In genomic region chr1:82320456-82320855, GRCm38 (mm10) we compare ENCODE assay signal across 9 mouse cellular contexts. TPM values are rescaled to one million over a fixed set of nuclear protein-coding genes. Genes with fewer than 3 reads are reported as not detected.
DNase-seq lines count a peak whose midpoint lies in the region; ATAC-seq and TF ChIP-seq lines count a peak whose summit lies in the region.
"Had no signal": no experiment of that assay in that cellular context is flagged by ENCODE, and none has a peak within 500 bp of the region (broad histone marks: within the 10 kb centered on the region; RNA-seq: fewer than 3 reads in every experiment).

No protein-coding gene starts in this region.

- H3K27ac ChIP-seq in lung, embryonic 14.5 days (ENCODE audit: low read depth) = no peak overlapping the region
- H3K27ac ChIP-seq in forebrain, postnatal 0 days (ENCODE audit: low read depth, low read length) = 0 out of 2 replicates have a peak overlapping the region, but pooled peaks have one; percentile 22
- H3K27ac ChIP-seq: limb, embryonic 13.5 days; stomach, postnatal 0 days had no signal

- DNase-seq in lung, embryonic 14.5 days = peak; percentile 11
- no peak for DNase-seq in lung, adult 18-20 months
- peak; percentile 60 for DNase-seq in forebrain, postnatal 0 days
- DNase-seq in layer of hippocampus, postnatal 14 days (ENCODE audit: low spot score in 2 of 2) = peak; percentile 63 to 76
- DNase-seq in right cerebral cortex, postnatal 14 days = peak; percentile 10
- no peak for DNase-seq in adipocyte (ENCODE audit: low spot score)
- DNase-seq in heart, adult 11 months = no peak

- H3K4me1 ChIP-seq in lung, embryonic 14.5 days (ENCODE audit: insufficient read depth) = peaks cover 4% of the 10 kb centered on the region; the same call in 1 of the 2 replicates
- H3K4me1 ChIP-seq in forebrain, postnatal 0 days (ENCODE audit: insufficient read depth) = peaks cover 12% of the 10 kb centered on the region; the same call in 1 of the 2 replicates

- no peak overlapping the region for H3K4me2 ChIP-seq in lung, embryonic 14.5 days
- peak overlapping the region; percentile 13; the same call in 1 of the 2 replicates for H3K4me2 ChIP-seq in forebrain, postnatal 0 days (ENCODE audit: low read depth)
- H3K4me2 ChIP-seq: limb, embryonic 13.5 days had no signal

- H3K4me3 ChIP-seq in lung, embryonic 14.5 days (ENCODE audit: low read depth, low read length) = no peak overlapping the region
- H3K4me3 ChIP-seq in forebrain, postnatal 0 days (ENCODE audit: low read depth, low read length) = no peak overlapping the region
- H3K4me3 ChIP-seq: limb, embryonic 13.5 days had no signal

- no peaks in the 10 kb centered on the region for H3K36me3 ChIP-seq in lung, embryonic 14.5 days (ENCODE audit: insufficient read depth)
- H3K36me3 ChIP-seq in forebrain, postnatal 0 days (ENCODE audit: insufficient read depth) = no peaks in the 10 kb centered on the region
- H3K36me3 ChIP-seq: limb, embryonic 13.5 days had no signal

- no peak for ATAC-seq in lung, embryonic 14.5 days (ENCODE audit: insufficient read depth)
- ATAC-seq in forebrain, postnatal 0 days = no peak

- no peak overlapping the region for H3K9ac ChIP-seq in lung, embryonic 14.5 days
- H3K9ac ChIP-seq in forebrain, postnatal 0 days = no peak overlapping the region
- H3K9ac ChIP-seq: limb, embryonic 13.5 days had no signal

- no peaks in the 10 kb centered on the region for H3K9me3 ChIP-seq in lung, embryonic 14.5 days (ENCODE audit: low read depth, low read length)
- no peaks in the 10 kb centered on the region for H3K9me3 ChIP-seq in forebrain, postnatal 0 days (ENCODE audit: low read length)
- H3K9me3 ChIP-seq: limb, embryonic 13.5 days had no signal

- 61% methylated on average over 6 of the region's 6 CpGs for WGBS in lung, embryonic 14.5 days
- 36% methylated on average over 6 of the region's 6 CpGs for WGBS in forebrain, postnatal 0 days

- TF ChIP-seq CTCF in lung, embryonic 14.5 days (IDR thresholded peaks at IDR 0.05; ENCODE audit: low read depth) = no peak
- TF ChIP-seq CTCF in forebrain, postnatal 0 days (IDR thresholded peaks at IDR 0.05; ENCODE audit: low read depth) = no peak

- no peaks in the 10 kb centered on the region for H3K27me3 ChIP-seq in lung, embryonic 14.5 days (ENCODE audit: insufficient read depth, low read length)
- no peaks in the 10 kb centered on the region for H3K27me3 ChIP-seq in forebrain, postnatal 0 days (ENCODE audit: insufficient read depth, low read length)
- H3K27me3 ChIP-seq: limb, embryonic 13.5 days had no signal

RNA-seq across cellular contexts. Expression of gene Rhbdd1, which starts 4.2 kb away (rescaled TPM):
- 6.4 and 7.6 TPM in 2 replicates for polyA plus RNA-seq in lung, embryonic 14.5 days (2014; fragmentation: Nextera tagmentation; extraction: Ambion mirVana)
- 4.7 and 5.3 TPM in 2 replicates for total RNA-seq in forebrain, postnatal 0 days (2014; rRNA removed)
- polyA plus RNA-seq in forebrain, postnatal 0 days (2015; fragmentation: Nextera tagmentation; extraction: Ambion mirVana) = 1.7 and 2.2 TPM in 2 replicates
- 1 to 10 TPM; 6.6 to 7.5 TPM for total RNA-seq in layer of hippocampus, postnatal 14 days (2021)

RNA-seq across cellular contexts. Expression of gene Irs1, which starts 29.2 kb away (rescaled TPM):
- 17.6 and 19.5 TPM in 2 replicates for polyA plus RNA-seq in lung, embryonic 14.5 days (2014; fragmentation: Nextera tagmentation; extraction: Ambion mirVana)
- total RNA-seq in forebrain, postnatal 0 days (2014; rRNA removed) = 32.7 and 45.3 TPM in 2 replicates
- polyA plus RNA-seq in forebrain, postnatal 0 days (2015; fragmentation: Nextera tagmentation; extraction: Ambion mirVana) = 3.0 and 4.4 TPM in 2 replicates
- 10 to 100 TPM; 25.8 to 29.5 TPM for total RNA-seq in layer of hippocampus, postnatal 14 days (2021)

Comparison
In these comparisons a context has a peak if more than half of its experiments do, and no peak if none do; other contexts are left out.
1. DNase-seq: peak in lung, embryonic 14.5 days (single experiment), forebrain, postnatal 0 days (single experiment), layer of hippocampus, postnatal 14 days (2 of 2) and right cerebral cortex, postnatal 14 days (single experiment); none in lung, adult 18-20 months (0 of 2), adipocyte (single experiment) and heart, adult 11 months (single experiment).